Mouse (Mus musculus) limb, embryonic 12.5 days (tissue): ENCODE data around the gene Spi1. TPM values are rescaled to one million over a fixed set of nuclear protein-coding genes. Genes with fewer than 3 reads are reported as not detected.
"Not testable (repeated sequence)": the region's sequence is repeated elsewhere in the genome, so short reads cannot be mapped to it uniquely, and the experiment has no call there.

Source experiments
- ATAC-seq: fragments of 200-750 bp; cut with Nextera tagmentation; 2 replicates; pipeline ENCODE4 v1.8.0; 2017; ENCODE audit warnings: low read depth, moderate TSS enrichment; ENCODE audit not compliant: insufficient number of reproducible peaks, insufficient read depth, low FRiP score, low TSS enrichment
- H3K27ac ChIP-seq: fragments of 300-500 bp; sonication (generic); 2 replicates; pipeline ENCODE4 v1.5.1; 2016; ENCODE audit warnings: mild to moderate bottlenecking, moderate library complexity
- H3K27me3 ChIP-seq: fragments of 300-500 bp; sonication (generic); 2 replicates; pipeline ENCODE4 v1.6.1; 2016; ENCODE audit warnings: mild to moderate bottlenecking, moderate library complexity
- H3K36me3 ChIP-seq: fragments of 300-500 bp; sonication (generic); 2 replicates; pipeline ENCODE4 v1.6.1; 2016; ENCODE audit warnings: mild to moderate bottlenecking, moderate library complexity
- H3K4me1 ChIP-seq: fragments of 300-500 bp; sonication (generic); replicated peaks from 2 replicates; pipeline ENCODE4 v1.6.1; 2016
- H3K4me2 ChIP-seq: fragments of 300-500 bp; sonication (generic); 2 replicates; pipeline ENCODE4 v1.6.1; 2016; ENCODE audit warnings: mild to moderate bottlenecking, moderate library complexity
- H3K4me3 ChIP-seq: fragments of 300-500 bp; sonication (generic); replicated peaks from 2 replicates; pipeline ENCODE4 v1.5.1; 2016; ENCODE audit warnings: mild to moderate bottlenecking
- H3K9ac ChIP-seq: fragments of 300-500 bp; sonication (generic); replicated peaks from 2 replicates; pipeline ENCODE4 v1.6.1; 2016; ENCODE audit warnings: mild to moderate bottlenecking, moderate library complexity
- H3K9me3 ChIP-seq: fragments of 300-500 bp; sonication (generic); 2 replicates; pipeline ENCODE4 v1.6.1; 2016; ENCODE audit warnings: mild to moderate bottlenecking, moderate library complexity
- WGBS: fragments of 180-500 bp; shearing (Covaris S2); methylation state at CpG from one replicate; pipeline ENCODE4 v1.1.7; 2016; 5-methylcytosine and 5-hydroxymethylcytosine counted together
- polyA plus RNA-seq: library from polyadenylated mRNA; unstranded; fragments of >200 nt; fragmentation: Nextera tagmentation; extraction: Ambion mirVana; gene quantifications from 2 replicates; pipeline ENCODE4 v1.2.1, GENCODE M21; 2016

Gene Spi1
- 2.8 and 3.3 TPM in 2 replicates for polyA plus RNA-seq

DNA sequence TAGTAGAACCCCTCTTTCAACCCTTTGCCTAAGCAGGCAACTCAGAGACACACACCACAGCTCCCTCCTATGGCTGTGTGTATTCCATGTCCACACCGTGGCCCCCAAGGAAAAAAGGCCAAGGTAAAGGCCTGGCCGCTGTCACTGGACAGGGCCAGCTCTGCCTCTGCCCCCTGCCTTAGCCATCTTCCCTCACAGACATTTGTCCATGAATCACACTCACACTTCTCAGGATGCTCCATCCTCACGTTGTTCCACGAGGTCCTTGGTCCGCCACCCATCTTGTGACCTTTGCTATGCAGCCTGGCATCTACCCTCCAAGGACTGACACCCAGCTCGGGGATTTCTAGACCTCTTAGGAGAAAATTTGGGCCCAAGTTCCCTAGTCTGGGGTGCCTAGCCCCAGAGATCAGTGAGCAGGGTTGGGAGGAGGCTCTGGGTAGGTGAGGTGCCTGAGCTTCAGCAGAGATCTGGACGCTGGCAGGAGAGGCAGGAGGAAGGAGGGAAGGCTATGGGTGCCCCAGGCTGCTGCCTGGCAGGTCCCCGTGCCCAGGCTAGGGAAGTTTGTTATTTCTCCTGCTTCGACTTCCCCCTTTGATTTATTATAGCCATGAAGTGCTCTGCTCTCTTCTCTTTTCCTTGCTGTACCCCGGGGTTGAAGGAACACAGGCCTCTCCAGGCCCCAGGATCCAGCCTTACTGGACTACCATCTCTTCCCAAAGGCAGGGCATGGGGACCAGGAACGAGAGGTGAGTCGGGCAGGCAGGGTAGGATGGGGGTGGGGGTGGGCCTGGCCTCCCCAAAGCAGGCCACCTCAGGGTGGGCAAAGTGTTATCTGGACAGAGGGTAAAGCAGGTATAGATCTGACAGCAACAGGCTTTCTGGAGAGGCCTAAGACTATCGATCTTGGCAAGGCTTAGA, at the start of gene Spi1:
TSS of gene Spi1 (plus strand) at position 616 of the 921 bp plus-strand sequence.
- WGBS, result 76% methylated on average over 13 of the region's 13 CpGs

DNA sequence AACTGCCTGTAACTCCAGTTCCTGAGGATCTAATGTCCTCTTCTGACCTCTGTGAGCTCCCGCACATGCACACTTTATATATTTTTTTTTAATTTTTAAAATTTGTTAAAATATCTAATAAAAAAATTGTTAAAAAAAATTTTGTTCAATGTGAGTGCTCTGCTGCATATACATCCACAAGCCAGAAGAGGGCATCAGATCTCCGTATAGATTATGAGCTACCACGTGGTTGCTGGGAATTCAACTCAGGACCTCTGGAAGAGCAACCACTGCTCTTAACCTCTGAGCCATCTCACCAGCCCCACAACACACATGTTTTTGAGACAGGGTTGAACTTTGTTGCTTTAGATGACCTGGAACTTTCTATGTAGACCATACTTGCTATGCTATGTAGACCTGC, 49.2 kb upstream of the Spi1 start:
- no peaks in the 10 kb centered on the region for H3K9me3 ChIP-seq
- H3K27ac ChIP-seq, result no peak overlapping the region
- no peak overlapping the region for H3K4me2 ChIP-seq
- no peak overlapping the region for H3K4me3 ChIP-seq
- no peaks in the 10 kb centered on the region for H3K36me3 ChIP-seq
- ATAC-seq, result no peak
- no peaks in the 10 kb centered on the region for H3K4me1 ChIP-seq
- H3K27me3 ChIP-seq, result no peaks in the 10 kb centered on the region
- 11% methylated on average over 3 of the region's 3 CpGs for WGBS
- no peak overlapping the region for H3K9ac ChIP-seq

More for the DNA sequence above, at the start of gene Spi1:
- no peak within 1 kb of the TSS for H3K4me3 ChIP-seq
- ATAC-seq, result no peak
- H3K9ac ChIP-seq, result 0 out of 2 replicates have a peak within 1 kb of the TSS, but pooled peaks have one; percentile 19
- H3K36me3 ChIP-seq, result no peaks in the 10 kb centered on the region
- H3K9me3 ChIP-seq, result no peaks in the 10 kb centered on the region
- no peak within 1 kb of the TSS for H3K4me2 ChIP-seq
- H3K27ac ChIP-seq, result 0 out of 2 replicates have a peak within 1 kb of the TSS, but pooled peaks have one; percentile 8
- H3K27me3 ChIP-seq, result 0 out of 2 replicates have a peak, but pooled peaks cover 10% of the 10 kb centered on the region
- peaks cover 15% of the 10 kb centered on the region for H3K4me1 ChIP-seq

DNA sequence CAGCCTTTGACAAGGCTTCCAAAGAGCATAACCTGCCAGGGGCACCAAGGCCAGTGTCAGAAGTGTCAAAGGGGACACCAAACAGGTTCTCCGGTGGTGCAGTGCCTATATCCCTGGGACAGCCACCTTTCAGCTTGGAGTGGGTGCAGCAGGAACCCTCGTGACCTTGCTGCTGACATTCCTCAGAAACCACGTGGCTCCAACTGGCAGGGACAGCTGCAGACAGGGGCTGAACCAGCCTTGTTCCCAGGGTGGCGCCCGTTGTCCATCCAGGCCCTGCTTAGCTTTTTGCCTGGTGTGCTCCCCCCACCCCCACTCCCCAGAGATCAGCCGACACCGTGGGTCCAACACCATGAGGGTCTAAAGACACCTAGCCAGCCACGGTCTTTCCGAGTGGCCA, 46.8 kb upstream of the Spi1 start, which contains the start of gene Rapsn:
TSS of gene Rapsn (plus strand) at position 236 of the 400 bp plus-strand sequence.
- H3K4me3 ChIP-seq, result no peak within 1 kb of the TSS
- 62% methylated on average over 9 of the region's 9 CpGs for whole genome bisulfite sequencing
- H3K27me3 ChIP-seq, result no peaks in the 10 kb centered on the region
- no peaks in the 10 kb centered on the region for H3K36me3 ChIP-seq
- no peak within 1 kb of the TSS for H3K27ac ChIP-seq
- H3K9ac ChIP-seq, result 0 out of 2 replicates have a peak within 1 kb of the TSS, but pooled peaks have one; percentile 8
- no peaks in the 10 kb centered on the region for H3K4me1 ChIP-seq
- no peak within 1 kb of the TSS for H3K4me2 ChIP-seq
- ATAC-seq, result 0 out of 2 replicates have a peak, but pooled peaks have one; percentile 26
- no peaks in the 10 kb centered on the region for H3K9me3 ChIP-seq

DNA sequence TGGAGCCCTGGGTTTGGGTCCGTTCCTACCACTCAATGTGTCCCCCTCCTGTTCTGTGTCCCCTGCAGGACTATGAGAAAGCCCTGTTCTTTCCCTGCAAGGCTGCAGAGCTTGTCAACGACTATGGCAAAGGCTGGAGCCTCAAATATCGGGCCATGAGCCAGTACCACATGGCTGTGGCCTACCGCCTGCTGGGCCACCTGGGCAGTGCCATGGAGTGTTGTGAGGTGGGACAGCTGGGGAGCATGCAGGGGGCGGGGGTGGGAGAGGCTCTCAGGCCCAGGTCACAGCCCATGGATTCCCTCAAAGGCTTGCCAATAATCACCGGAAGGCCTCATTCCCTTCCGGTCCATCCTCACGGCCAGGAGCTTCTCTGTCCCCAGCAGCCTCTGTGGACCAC, 40.4 kb upstream of the Spi1 start:
- WGBS, result 79% methylated on average over 8 of the region's 8 CpGs
- no peaks in the 10 kb centered on the region for H3K9me3 ChIP-seq

DNA sequence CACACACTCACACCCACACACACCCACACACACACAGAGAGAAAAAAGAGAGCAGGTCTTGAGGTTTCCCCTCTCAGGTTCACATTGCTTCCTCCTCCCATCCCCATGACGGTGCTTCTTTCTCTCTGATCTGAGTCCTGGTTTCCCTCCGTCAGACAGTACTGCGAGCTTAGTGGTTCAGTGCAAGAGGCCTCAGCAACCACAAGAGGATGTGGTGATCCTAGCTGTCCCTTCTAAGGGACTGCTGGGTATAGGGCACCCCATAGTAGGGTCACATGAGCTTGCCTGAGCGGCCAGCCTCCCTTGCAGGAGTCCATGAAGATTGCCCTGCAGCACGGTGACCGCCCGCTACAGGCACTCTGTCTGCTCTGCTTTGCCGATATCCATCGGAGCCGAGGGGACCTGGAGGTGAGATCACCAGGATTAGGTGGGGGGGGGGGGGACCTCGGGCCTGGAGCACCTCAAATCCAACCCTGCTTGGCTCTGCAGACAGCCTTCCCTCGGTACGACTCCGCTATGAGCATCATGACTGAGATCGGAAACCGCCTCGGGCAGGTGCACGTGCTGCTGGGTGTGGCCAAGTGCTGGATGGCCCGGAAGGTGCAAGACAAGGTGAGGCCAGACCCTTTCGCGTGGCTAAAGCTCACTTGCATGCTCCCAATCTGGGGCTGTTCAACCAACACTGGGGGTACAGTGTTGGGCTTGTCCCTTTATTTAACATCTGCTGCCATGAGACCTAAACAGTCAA, 39.4 kb upstream of the Spi1 start:
- no peaks in the 10 kb centered on the region for H3K27me3 ChIP-seq
- no peaks in the 10 kb centered on the region for H3K36me3 ChIP-seq
- H3K4me1 ChIP-seq, result peaks cover 4% of the 10 kb centered on the region; the same call in 1 of the 2 replicates
- H3K4me3 ChIP-seq, result no peak overlapping the region
- H3K4me2 ChIP-seq, result no peak overlapping the region
- ATAC-seq, result no peak
- WGBS, result 73% methylated on average over 20 of the region's 21 CpGs
- H3K9me3 ChIP-seq, result no peaks in the 10 kb centered on the region
- no peak overlapping the region for H3K9ac ChIP-seq
- no peak overlapping the region for H3K27ac ChIP-seq

More for the DNA sequence above, 40.4 kb upstream of the Spi1 start:
- Histone ChIP-seq H3K27me3 (no peaks in the 10 kb centered on the region), H3K4me3 (no peak overlapping the region), H3K27ac (no peak overlapping the region), H3K4me2 (no peak overlapping the region), H3K9ac (no peak overlapping the region), H3K4me1 (no peaks in the 10 kb centered on the region), H3K36me3 (no peaks in the 10 kb centered on the region)
- no peak for ATAC-seq

DNA sequence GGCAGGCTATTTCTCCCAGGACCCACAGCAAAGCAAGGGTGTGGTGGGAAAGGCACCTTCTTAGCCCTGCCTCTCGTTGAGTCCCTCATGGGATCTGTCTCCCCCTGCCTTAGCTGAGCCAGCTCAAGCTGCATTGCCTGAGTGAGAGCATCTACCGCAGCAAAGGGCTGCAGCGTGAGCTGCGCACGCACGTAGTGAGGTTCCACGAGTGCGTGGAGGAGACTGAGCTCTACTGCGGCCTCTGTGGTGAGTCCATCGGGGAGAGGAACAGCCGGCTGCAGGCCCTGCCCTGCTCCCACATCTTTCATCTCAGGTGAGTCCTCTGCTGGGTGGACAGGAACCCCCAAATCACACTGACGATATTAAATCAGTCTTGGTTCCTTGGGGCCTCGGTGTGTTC, 37.5 kb upstream of the Spi1 start:
- WGBS, result 77% methylated on average over 13 of the region's 13 CpGs
- no peaks in the 10 kb centered on the region for H3K9me3 ChIP-seq
- H3K36me3 ChIP-seq, result no peaks in the 10 kb centered on the region
- ATAC-seq, result no peak
- peaks cover 4% of the 10 kb centered on the region; the same call in 1 of the 2 replicates for H3K4me1 ChIP-seq
- H3K4me2 ChIP-seq, result no peak overlapping the region
- H3K27ac ChIP-seq, result no peak overlapping the region
- no peak overlapping the region for H3K9ac ChIP-seq
- H3K4me3 ChIP-seq, result no peak overlapping the region
- H3K27me3 ChIP-seq, result no peaks in the 10 kb centered on the region

DNA sequence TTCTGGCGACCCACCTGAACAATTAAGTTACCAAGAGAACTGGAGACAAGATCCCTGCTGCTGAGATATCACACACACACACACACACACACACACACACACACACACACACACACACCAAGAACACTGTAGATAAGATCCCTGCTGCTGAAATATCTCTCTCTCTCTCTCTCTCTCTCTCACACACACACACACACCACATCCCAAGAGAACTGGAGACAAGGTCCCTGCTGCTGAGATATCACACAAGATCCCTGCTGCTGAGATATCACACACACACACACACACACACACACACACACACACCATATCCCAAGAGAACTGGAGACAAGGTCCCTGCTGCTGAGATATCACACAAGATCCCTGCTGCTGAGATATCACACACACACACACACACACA, 36.4 kb upstream of the Spi1 start:
- not testable (repeated sequence) for H3K27me3 ChIP-seq, H3K9ac ChIP-seq, ATAC-seq, H3K36me3 ChIP-seq, H3K4me2 ChIP-seq, H3K27ac ChIP-seq, H3K4me1 ChIP-seq, H3K9me3 ChIP-seq, H3K4me3 ChIP-seq
- WGBS, result 94% methylated on average over 1 of the region's 1 CpGs

DNA sequence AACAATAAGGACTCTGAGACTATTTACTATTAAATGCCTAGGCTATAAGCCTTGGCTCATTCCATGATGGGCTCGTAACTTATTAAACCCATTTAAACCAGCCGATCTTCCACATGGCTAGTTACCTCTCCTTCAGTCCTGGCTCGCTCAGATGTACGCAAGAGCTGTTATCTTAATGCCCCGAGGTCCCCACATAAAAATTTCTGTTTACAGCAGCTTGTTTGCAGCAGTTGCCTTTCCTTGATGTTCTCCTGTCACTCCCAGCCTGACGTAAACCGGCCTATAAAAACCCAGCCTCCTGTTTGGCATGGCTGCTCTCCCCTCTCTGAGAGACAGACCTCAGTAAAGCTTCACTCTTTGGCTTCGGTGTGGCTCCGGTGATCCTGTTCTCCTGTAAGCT, 34.8 kb upstream of the Spi1 start:
- Histone ChIP-seq H3K9ac (no peak overlapping the region), H3K27me3 (no peaks in the 10 kb centered on the region), H3K9me3 (no peaks in the 10 kb centered on the region), H3K4me2 (no peak overlapping the region), H3K27ac (no peak overlapping the region), H3K4me1 (peaks cover 4% of the 10 kb centered on the region; the same call in 1 of the 2 replicates), H3K36me3 (peaks cover 6% of the 10 kb centered on the region; the same call in 1 of the 2 replicates), H3K4me3 (no peak overlapping the region)
- no peak for ATAC-seq
- WGBS, result 46% methylated on average over 9 of the region's 9 CpGs

DNA sequence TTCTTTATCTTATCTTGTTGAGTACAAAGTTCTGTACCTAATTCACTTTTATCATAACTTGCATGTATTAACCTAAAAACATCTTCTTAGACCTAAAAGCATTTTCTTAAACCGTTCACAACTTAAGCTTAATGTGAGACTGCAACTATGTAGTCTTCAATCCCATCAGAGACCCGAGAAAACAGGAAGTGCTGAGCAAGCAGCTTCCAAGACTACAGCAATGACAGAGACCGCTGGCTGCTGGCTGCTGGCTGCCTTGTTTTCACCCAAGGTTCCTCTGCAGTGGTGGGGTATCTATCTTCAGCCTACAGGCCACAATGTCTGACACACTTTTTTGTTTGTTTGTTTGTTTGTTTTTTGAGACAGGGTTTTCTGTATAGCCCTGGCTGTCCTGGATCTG, 30.3 kb upstream of the Spi1 start:
- Histone ChIP-seq H3K36me3 (peaks cover 25% of the 10 kb centered on the region), H3K27me3 (no peaks in the 10 kb centered on the region), H3K4me1 (peaks cover 15% of the 10 kb centered on the region), H3K27ac (no peak overlapping the region), H3K9ac (no peak overlapping the region), H3K4me2 (no peak overlapping the region), H3K9me3 (no peaks in the 10 kb centered on the region), H3K4me3 (no peak overlapping the region)
- WGBS, result 79% methylated on average over 3 of the region's 3 CpGs
- ATAC-seq, result no peak

DNA sequence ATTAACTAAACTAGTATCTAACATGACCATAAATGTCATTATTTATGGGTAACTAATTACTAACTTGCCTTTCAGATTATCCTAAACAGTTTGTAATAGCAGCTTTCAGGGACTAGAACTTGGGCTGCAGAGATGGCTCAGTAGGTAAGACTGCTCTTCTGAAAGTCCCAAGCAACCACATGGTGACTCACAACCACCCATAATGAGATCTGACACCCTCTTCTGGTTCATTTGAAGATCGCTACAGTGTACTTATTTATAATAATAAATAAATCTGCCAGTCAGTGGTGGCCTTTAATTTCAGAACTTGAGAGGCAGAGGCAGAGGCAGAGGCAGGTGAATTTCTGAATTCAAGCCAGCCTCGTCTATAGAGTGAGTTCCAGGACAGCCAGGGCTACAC, 29.4 kb upstream of the Spi1 start:
- H3K4me2 ChIP-seq, result peak overlapping the region; percentile 64
- ATAC-seq, result no peak
- H3K27ac ChIP-seq, result no peak overlapping the region
- H3K9ac ChIP-seq, result no peak overlapping the region
- H3K9me3 ChIP-seq, result no peaks in the 10 kb centered on the region
- peaks cover 11% of the 10 kb centered on the region for H3K4me1 ChIP-seq
- H3K27me3 ChIP-seq, result no peaks in the 10 kb centered on the region
- peak overlapping the region; percentile 85; the same call in 1 of the 2 replicates for H3K4me3 ChIP-seq
- peaks cover 33% of the 10 kb centered on the region for H3K36me3 ChIP-seq
- 67% methylated on average over 2 of the region's 2 CpGs for WGBS
